Mouse (Mus musculus): ENCODE results near the gene Vmn2r86.
A peak's percentile ranks its signal among the peaks of the same experiment; 100 is the strongest.
"Not testable (repeated sequence)": the region's sequence is repeated elsewhere in the genome, so short reads cannot be mapped to it uniquely, and the experiment has no call there.

Gene Vmn2r86

DNA sequence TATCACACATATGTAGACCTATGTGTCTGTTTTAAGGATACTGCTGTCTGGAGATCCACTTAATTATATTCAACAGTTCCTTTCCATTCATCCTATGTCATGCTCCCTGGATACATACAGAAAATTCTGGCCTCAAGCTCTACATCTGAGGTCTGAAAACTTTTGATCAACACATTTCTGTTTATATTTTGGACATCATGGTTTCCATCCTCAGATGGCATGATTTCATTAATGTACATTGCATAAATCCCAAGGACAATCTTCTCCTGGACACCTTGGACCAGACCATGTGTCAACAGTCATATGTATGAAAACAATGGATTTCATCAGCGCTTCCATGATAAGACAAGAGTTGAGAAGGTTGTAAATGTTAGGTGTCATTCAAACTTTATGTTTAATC is at the start of gene Vmn2r86:
TSS of gene Vmn2r86 (minus strand) at position 101 of the 400 bp plus-strand sequence.
- DNase-seq (ENCODE audit: low read depth, low spot score), result not testable (repeated sequence)

DNA sequence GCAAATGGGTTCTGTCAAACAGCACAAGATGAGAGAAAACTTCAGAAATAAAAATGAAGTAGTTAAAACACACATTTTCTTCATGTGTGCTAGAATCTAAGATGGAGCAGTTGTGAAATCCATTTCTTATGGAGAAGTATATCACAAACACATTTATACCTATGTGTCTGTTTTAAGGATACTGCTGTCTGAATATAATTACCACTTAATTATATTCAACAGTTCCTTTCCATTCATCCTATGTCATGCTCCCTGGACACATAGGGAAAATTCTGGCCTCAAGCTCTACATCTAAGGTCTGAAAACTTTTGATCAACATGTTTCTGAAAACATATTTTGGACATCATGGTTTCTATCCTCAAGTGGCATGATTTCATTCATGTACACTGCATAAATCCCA is 41.4 kb upstream of the Vmn2r86 start, which contains the start of gene Vmn2r87:
TSS of gene Vmn2r87 (minus strand) at position 101 of the 400 bp plus-strand sequence.
- no peak for DNase-seq (ENCODE audit: low read depth, low spot score)

DNA sequence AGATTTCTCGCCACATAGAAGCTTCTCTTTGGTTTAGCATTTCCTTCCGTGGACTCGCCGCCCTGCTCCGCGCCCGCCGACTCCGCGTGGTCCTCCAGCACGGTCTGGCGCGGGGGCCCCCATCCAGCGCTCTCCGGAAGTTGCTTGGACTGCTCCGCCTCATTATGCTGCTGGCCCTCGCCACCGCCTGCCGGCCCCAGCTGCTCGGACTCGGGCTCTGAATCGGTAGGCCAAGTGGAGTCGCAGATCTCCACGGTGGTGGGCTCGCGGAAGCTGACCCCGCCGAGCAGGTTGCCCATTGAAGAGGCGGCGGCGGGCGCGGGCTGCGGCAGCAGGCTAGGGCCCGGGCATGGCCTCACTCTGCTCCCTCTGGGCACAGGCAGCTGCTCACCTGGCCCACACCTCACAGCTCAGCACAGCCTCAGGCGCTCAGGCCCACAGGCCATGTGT is 14.5 kb upstream of the Vmn2r86 start:
- peak; percentile 4 for DNase-seq (ENCODE audit: low read depth, low spot score)

DNA sequence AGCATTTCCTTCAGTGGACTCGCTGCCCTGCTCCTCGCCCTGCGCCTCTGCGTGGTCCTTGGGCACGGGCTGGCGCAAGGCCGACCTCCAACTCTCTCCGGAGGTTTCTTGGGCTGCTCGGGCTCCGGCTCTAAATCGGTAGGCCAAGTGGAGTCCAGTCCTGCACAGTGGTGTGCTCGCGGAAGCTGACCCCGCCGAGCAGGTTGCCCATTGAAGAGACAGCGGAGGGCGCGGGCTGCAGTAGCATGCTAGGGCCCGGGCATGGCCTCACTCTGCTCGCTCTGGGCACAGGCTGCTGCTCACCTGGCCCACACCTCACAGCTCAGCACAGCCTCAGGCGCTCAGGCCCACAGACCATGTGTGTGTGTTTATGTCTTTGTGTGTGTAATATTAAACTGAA is 11.1 kb downstream of the Vmn2r86 start:
- DNase-seq (ENCODE audit: low read depth, low spot score), result no peak

DNA sequence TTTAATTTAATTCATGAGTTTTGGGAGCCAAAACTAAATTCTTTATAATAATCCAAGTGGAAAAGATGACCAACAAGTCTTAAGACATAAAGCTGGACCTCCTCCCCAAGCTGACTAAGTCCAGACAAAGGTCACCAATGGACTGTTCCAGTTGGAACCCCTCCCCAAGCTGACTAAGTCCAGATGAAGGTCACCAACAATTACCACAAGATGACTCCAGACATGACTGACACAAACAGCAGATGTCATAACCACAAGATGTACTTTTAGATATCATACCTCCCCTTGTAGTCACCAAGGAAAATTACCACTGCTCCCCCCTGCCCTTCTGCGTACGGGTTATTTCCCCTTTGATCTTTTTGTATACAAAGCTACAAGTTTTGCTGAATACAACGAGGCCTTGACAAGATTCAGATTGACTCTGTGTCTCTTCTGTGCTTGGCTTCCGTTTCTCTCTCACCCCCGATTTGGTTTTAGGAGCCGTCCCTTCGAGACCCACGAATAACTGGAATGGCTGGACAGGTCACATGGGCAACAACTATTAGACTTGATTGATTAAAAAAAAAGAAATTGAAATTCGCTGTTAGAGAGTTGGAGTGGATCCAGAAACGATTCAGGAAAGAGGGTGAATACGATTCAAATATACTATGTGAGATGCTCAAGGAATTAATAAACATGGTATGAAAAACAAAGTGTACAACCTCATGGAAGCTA is 21.5 kb downstream of the Vmn2r86 start:
- DNase-seq (ENCODE audit: low read depth, low spot score), result not testable (repeated sequence)

DNA sequence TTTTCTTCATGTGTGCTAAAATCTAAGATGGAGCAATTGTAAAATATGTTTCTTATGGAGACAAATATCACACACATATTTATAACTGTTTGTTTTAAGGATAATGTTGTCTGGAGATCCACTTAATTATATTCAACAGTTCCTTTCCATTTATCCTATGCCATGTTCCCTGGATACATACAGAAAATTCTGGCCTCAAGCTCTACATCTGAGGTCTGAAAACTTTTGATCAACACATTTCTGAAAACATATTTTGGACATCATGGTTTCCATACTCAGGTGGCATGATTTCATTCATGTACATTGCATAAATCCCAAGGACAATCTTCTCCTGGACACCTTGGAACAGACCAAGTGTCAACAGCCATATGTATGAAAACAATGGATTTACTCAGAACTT is 26.2 kb downstream of the Vmn2r86 start, which contains the start of gene Vmn2r85:
TSS of gene Vmn2r85 (minus strand) at position 101 of the 400 bp plus-strand sequence.
- not testable (repeated sequence) for DNase-seq (ENCODE audit: low read depth, low spot score)

DNA sequence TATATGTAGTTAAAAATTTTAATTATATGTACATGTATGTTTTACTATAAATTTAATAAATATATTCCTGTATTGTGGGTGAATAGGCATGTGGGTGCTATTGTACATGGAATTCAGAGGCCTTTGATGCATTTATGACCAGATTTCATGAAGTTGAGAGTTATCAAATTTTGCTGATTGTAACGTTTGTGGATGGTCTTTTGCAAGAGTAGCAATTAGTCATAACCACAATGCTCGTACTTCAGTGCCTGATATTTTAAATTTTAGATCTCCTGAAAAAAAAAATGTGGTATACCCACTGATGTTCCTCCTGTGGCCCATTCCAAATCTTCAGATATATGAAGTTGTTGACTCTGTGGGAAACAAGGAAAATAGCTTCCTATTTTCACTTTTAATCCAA is 33.5 kb downstream of the Vmn2r86 start:
- DNase-seq (ENCODE audit: low read depth, low spot score), result not testable (repeated sequence)

DNA sequence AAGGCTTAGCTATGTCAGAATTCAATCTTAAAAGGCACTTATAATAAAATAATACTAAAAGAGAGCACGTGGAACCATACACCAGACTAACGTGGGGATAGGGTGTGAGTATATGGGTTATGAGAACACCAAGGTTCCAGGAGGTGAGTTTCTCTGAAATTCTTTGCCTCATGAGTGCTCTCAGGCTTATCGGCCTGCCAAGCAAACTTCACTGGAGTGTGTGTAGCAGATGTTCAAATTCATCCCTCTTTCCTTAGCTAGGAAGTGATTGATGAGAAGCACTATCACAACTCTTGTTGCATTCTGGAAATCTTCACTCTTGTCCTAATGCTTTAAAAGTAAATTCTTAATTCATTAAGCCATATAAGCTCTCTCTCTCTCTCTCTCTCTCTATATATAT is 35.4 kb downstream of the Vmn2r86 start:
- DNase-seq (ENCODE audit: low read depth, low spot score), result no peak

DNA sequence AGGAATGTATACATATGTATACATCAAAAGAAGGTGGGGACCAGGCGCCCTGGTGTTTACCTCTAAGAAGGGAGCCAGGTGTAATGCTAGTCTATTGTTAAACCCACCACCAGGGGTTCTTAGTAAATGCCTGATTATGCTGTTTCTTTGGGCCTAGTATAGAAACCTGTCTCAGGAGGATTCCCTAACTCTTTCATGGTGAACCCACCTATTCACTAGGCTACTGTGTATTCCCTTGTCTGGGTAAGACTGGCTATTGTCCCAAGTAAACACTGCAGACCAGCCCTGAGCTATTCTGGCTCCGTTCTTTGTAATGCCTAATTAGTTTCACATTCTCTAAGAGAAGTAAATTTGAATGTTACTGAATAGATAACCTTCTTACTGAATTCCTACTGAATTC is 35.9 kb downstream of the Vmn2r86 start:
- DNase-seq (ENCODE audit: low read depth, low spot score), result not testable (repeated sequence)

DNA sequence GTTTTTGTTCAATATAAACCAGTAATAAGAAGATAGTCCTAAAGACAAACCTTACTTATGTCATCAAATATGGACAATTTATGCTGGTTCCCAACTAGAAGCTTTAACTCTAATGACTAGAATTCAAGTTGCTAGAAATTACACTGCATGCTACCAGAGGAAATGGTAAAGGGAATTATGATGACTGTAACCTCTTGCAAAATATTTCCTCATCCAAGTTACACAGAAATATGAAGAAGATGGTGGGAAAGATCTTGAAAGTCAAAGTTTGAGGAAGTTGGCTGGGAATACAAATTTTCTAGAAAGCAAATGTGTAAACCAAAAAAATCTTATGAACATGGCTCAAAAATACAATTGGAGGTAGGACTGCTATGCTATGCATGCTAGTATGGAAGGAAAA is 39.5 kb downstream of the Vmn2r86 start:
- not testable (repeated sequence) for DNase-seq (ENCODE audit: low read depth, low spot score)

DNA sequence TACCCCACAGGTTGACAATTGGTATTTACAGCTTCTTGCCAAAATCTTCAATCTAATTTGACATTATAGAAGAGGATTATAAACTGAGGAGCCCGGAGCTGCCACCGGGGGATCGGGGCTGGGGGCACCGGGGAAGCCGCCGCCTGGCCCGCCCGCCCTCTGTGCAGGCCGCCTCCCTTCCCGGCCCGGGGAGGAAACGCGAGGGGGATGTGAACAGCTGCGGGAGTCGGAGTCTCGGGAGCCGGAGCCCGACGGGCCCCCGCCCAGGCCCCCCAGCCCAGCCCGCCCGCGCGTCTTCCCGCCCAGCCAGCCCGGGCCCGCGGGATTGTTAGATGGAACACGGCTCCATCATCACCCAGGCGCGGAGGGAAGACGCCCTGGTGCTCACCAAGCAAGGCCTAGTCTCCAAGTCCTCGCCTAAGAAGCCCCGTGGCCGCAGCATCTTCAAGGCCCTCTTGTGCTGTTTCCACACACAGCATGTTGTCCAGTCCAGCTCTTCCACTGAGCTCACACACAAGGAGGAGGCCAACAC is 43.6 kb downstream of the Vmn2r86 start:
- not testable (repeated sequence) for DNase-seq (ENCODE audit: low read depth, low spot score)

DNA sequence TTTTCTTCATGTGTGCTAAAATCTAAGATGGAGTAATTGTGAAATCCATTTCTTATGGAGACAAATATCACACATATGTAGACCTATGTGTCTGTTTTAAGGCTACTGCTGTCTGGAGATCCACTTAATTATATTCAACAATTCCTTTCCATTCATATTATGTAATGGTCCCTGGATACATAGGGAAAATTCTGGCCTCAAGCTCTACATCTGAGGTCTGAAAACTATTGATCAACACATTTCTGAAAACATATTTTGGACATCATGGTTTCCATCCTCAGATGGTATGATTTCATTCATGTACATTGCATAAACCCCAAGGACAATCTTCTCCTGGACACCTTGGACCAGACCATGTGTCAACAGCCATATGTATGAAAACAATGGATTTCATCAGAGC is 61.6 kb downstream of the Vmn2r86 start, which contains the start of gene Vmn2r84:
TSS of gene Vmn2r84 (minus strand) at position 101 of the 400 bp plus-strand sequence.
- DNase-seq (ENCODE audit: low read depth, low spot score), result no peak
